Mouse (Mus musculus) large intestine, adult 2 months (tissue): ENCODE data around the gene Taar7e. TPM values are rescaled to one million over a fixed set of nuclear protein-coding genes. Genes with fewer than 3 reads are reported as not detected.
"Not testable (repeated sequence)": the region's sequence is repeated elsewhere in the genome, so short reads cannot be mapped to it uniquely, and the experiment has no call there.

Experiments
- DNase-seq: peaks from one replicate; pipeline ENCODE4 v3.0.0-alpha.2; 2012; ENCODE audit warnings: low read depth, low spot score
- WGBS: fragments of 180-500 bp; shearing (Covaris S2); methylation state at CpG from one replicate; pipeline ENCODE4 v1.1.7; 2018; 5-methylcytosine and 5-hydroxymethylcytosine counted together
- polyA plus RNA-seq: library from polyadenylated mRNA; depleted of rRNA; stranded (reverse); fragments of >200 nt; gene quantifications from 2 replicates; pipeline ENCODE4 v1.2.3, GENCODE M21; 2012; rRNA removed

The Taar7e gene
- polyA plus RNA-seq = not detected in 2 replicates

- 90% methylated on average over 2 of the region's 2 CpGs for WGBS
- DNase-seq = no peak
Measured at GRCm38 (mm10) chr10:24037314-24037713, at the start of gene Taar7e. Gene Taar7e (plus strand): TSS chr10:24037614.

GRCm38 (mm10) chr10:23993381-23993780 lies 44.0 kb upstream of the Taar7e start, which contains the start of gene Taar7a:
Gene Taar7a (minus strand): TSS chr10:23993481.
- DNase-seq = no peak

GRCm38 (mm10) chr10:23999639-24000038 lies 37.8 kb upstream of the Taar7e start, which contains the start of gene Taar7b:
Gene Taar7b (plus strand): TSS chr10:23999939.
- DNase-seq = no peak
- 61% methylated on average over 1 of the region's 1 CpGs for WGBS

More at GRCm38 (mm10) chr10:23993381-23993780, 44.0 kb upstream of the Taar7e start, which contains the start of gene Taar7a:
- 67% methylated on average over 3 of the region's 3 CpGs for WGBS

- no peak for DNase-seq
- 60% methylated on average over 1 of the region's 1 CpGs for WGBS
Measured at GRCm38 (mm10) chr10:24006442-24006841, 31.0 kb upstream of the Taar7e start.

DNA sequence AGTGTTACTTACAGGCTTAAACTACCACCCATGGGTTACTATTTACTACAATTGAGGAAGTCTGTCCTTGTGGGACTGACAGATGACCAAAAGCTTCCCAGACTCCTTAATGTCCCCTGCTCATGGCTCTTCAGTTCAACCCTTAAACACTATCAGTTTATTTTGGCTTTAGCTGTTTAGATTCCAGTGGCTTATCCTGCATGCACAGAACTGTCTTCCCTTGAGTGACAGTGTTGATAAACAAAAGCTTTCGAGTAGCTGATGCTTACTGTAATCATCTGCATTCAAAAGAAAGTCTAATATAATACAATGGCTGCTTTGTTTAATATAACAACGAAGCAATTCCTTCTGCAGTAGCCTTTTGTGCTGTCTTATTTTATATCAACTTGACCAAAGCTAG lies 30.4 kb upstream of the Taar7e start:
- 53% methylated on average over 2 of the region's 2 CpGs for WGBS

GRCm38 (mm10) chr10:24008143-24008542 lies 29.3 kb upstream of the Taar7e start:
- 86% methylated on average over 1 of the region's 1 CpGs for WGBS
- no peak for DNase-seq

More for the DNA sequence above, 30.4 kb upstream of the Taar7e start:
- DNase-seq = no peak

- DNase-seq = no peak
Measured at GRCm38 (mm10) chr10:24026922-24027321, 10.5 kb upstream of the Taar7e start, which contains the start of gene Taar7d. Gene Taar7d (plus strand): TSS chr10:24027222.

GRCm38 (mm10) chr10:24031347-24031746 lies 6.1 kb upstream of the Taar7e start:
- DNase-seq = no peak

DNA sequence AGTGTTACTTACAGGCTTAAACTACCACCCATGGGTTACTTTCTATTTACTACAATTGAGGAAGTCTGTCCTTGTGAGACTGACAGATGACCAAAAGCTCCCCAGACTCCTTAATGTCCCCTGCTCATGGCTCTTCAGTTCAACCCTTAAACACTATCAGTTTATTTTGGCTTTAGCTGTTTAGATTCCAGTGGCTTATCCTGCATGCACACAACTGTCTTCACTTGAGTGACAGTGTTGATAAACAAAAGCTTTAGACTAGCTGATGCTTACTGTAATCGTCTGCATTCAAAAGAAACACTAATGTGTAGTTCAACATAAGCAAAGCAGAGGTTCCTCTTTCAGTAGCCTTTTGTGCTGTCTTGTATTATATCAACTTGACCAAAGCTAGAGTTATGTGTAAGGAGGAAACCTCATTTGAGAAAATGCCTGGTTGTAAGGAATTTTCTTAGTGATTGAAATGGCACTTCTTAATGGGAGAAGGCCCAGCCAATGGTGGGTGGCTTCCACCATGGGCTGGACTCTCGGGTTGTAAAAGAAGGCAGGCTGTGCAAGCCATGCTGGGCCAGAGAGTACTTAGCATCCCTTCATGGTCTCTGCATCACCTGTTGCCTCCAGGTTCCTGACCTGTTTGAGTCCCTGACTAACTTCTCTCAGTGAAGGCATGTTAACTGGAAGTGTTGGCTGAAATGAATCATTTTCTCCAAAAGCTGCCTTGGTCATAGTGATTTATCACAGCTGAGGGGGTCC lies 2.9 kb downstream of the Taar7e start:
- no peak for DNase-seq
- 58% methylated on average over 2 of the region's 2 CpGs for WGBS

GRCm38 (mm10) chr10:24049210-24049609 lies 11.8 kb downstream of the Taar7e start, which contains the start of gene Taar7f:
Gene Taar7f (plus strand): TSS chr10:24049510.
- no peak for DNase-seq

DNA sequence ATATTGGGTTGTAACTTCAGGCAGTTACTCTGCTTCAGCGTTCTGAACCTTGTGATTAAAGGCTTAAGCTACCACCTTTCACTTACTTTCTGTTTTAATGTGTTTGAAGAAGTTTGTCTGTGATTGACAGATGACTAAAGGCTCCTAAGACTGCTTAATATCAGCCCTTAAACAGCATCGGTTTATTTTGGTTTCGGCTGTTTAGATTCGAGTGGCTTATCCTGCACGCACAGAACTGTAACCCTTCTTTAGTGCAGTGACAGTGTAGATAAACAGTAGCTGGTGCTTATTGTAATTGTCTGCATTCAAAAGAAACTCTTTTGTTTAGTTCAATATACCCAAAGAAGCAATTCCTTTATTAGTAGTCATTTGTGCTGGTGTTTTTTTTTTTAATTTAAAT lies 14.6 kb downstream of the Taar7e start:
- WGBS = 57% methylated on average over 5 of the region's 5 CpGs

DNA sequence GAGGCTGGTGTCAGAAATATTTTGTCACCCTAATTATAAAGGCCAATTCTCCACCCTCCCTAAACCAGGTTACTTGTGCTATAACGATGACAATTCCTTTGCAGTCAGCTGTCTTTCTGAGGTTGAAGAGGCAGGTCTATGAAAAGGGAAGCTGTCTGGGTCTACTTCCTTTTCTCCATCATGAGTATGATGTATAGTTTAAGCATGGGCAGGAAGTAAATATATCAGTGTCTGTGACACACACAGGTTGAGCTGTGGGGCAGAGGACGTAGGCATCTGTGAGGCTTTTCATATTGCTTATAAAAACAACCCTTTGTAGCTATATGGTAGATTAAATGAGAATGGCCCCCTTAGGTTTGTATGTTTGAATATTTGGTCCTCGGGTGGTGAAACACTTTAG lies 21.6 kb downstream of the Taar7e start:
- no peak for DNase-seq
- 82% methylated on average over 3 of the region's 3 CpGs for WGBS

More for the DNA sequence above, 14.6 kb downstream of the Taar7e start:
- DNase-seq = no peak

DNA sequence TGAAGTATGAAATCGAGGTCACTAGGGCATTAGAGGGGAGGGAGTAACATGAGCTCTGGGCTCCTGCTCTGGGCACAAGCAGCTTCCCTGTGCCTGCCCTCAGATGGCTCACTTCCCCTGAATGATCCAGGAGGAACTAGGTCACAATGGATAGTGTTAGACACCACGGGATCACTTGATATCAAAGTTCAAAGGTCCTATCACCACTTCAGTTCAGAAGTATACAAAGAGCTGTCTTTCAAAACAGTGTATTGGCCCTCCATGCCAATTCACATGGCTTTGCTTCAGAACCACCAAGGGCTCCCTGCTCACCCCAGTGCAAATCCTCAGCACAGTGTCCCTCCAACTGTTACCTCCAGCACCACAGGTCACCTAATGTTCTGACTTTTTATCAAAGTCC lies 37.3 kb downstream of the Taar7e start:
- not testable (repeated sequence) for DNase-seq
- WGBS = 17% methylated on average over 2 of the region's 2 CpGs

- DNase-seq = not testable (repeated sequence)
- WGBS = 85% methylated on average over 2 of the region's 4 CpGs
Measured at GRCm38 (mm10) chr10:24076200-24076599, 38.8 kb downstream of the Taar7e start, which contains the start of gene Taar8a. Gene Taar8a (plus strand): TSS chr10:24076500.

DNA sequence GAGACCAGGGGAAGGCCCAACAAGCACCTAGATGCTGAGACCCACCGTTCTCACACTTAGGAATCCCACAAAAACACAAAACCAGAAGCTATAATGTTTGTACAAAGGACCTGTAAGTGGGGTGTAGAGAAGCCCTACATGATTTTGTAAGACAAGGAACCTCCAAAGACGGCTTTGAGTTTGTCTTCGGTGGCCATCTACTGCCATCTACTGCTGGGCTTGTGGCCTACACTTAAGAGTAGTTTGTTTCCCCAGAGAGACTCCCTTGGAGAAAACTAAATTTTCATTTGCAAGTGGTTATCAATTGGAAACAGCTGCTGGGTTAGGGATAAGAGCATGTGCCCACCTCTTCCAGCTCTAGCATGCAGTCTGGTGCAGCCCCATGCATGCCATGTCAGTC lies 42.8 kb downstream of the Taar7e start:
- 29% methylated on average over 3 of the region's 3 CpGs for WGBS

DNA sequence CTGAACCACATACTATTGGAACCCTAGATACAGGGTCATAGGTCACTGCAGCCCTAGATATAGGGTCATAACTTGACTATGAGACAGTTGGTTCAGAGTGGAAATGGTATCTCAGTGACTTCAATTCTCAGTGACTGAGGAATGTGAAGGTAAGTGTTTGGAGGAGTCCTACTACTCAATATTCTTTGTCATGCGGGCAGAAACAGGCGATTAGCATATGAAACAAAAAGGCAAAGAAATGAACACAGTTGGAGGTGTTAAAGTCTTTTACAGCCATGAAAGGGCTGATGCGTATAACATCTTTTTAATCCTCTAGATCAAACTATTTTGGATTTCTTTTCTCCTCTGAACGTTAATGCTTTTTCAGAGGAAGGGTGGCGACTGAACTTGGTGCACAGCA lies 48.5 kb downstream of the Taar7e start:
- no peak for DNase-seq
- WGBS = 76% methylated on average over 5 of the region's 5 CpGs

More for the DNA sequence above, 42.8 kb downstream of the Taar7e start:
- no peak for DNase-seq

DNA sequence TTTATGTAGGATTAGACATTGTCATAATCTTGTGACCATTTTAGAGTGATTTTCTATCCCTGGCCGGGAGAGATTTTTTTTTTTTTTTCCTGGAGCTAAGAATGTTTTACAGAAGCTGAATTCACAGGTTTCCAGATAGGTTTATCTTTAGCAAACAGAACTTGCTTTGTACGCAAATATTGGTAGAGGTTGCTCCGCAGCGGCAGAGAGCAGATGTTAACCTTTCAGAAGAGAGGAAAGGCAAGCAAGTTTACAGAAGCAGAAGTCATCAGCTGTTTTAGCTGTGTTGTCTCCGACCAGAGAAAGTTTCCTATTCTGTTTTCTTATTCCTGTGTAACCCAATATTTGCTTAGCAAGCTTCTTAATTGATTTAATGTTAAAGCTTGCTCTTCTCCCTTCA lies 49.1 kb downstream of the Taar7e start:
- 13% methylated on average over 5 of the region's 5 CpGs for WGBS
- no peak for DNase-seq

- WGBS = 64% methylated on average over 2 of the region's 2 CpGs
- DNase-seq = no peak
Measured at GRCm38 (mm10) chr10:24087168-24087567, 49.8 kb downstream of the Taar7e start.
